Mouse (Mus musculus) skeletal muscle tissue, adult 2 months (tissue): Measurements from ENCODE around the gene Sat2.
"Not testable (repeated sequence)": the region's sequence is repeated elsewhere in the genome, so short reads cannot be mapped to it uniquely, and the experiment has no call there.

Experiments used
- DNase-seq: peaks from one replicate; pipeline ENCODE4 v3.0.0-alpha.2; 2012; ENCODE audit warnings: low read depth, low spot score

The Sat2 gene

GRCm38 (mm10) chr11:69600098-69600497 lies 21.7 kb upstream of the Sat2 start:
- DNase-seq, result peak; percentile 67

GRCm38 (mm10) chr11:69601768-69602167 lies 20.1 kb upstream of the Sat2 start:
- no peak for DNase-seq

GRCm38 (mm10) chr11:69603516-69603915 lies 18.3 kb upstream of the Sat2 start:
- DNase-seq, result no peak

- DNase-seq, result no peak
Measured at GRCm38 (mm10) chr11:69604347-69604746, 17.5 kb upstream of the Sat2 start.

GRCm38 (mm10) chr11:69604795-69605664 lies 16.8 kb upstream of the Sat2 start:
- DNase-seq, result no peak

- DNase-seq, result peak; percentile 88
Measured at GRCm38 (mm10) chr11:69605726-69606490, 15.9 kb upstream of the Sat2 start, which contains the start of gene Atp1b2. TSS of gene Atp1b2 (minus strand) at chr11:69605942.

- DNase-seq, result no peak
Measured at GRCm38 (mm10) chr11:69606491-69606795, 15.4 kb upstream of the Sat2 start.

- no peak for DNase-seq
Measured at GRCm38 (mm10) chr11:69606832-69607231, 15.0 kb upstream of the Sat2 start.

GRCm38 (mm10) chr11:69608525-69608924 lies 13.3 kb upstream of the Sat2 start:
- no peak for DNase-seq

- DNase-seq, result no peak
Measured at GRCm38 (mm10) chr11:69609416-69609815, 12.4 kb upstream of the Sat2 start.

GRCm38 (mm10) chr11:69610899-69611298 lies 10.9 kb upstream of the Sat2 start:
- DNase-seq, result no peak

- no peak for DNase-seq
Measured at GRCm38 (mm10) chr11:69613553-69614256, 8.1 kb upstream of the Sat2 start.

- not testable (repeated sequence) for DNase-seq
Measured at GRCm38 (mm10) chr11:69614257-69614588, 7.6 kb upstream of the Sat2 start.

- no peak for DNase-seq
Measured at GRCm38 (mm10) chr11:69616781-69617180, 5.0 kb upstream of the Sat2 start.

- no peak for DNase-seq
Measured at GRCm38 (mm10) chr11:69617805-69618204, 4.0 kb upstream of the Sat2 start, which contains the start of gene Shbg. TSS of gene Shbg (minus strand) at chr11:69617905.

- no peak for DNase-seq
Measured at GRCm38 (mm10) chr11:69620394-69621081, 1.3 kb upstream of the Sat2 start.

GRCm38 (mm10) chr11:69622406-69622805 lies 582 bp downstream of the Sat2 start:
- DNase-seq, result no peak

GRCm38 (mm10) chr11:69623006-69623405 lies 1.2 kb downstream of the Sat2 start:
- no peak for DNase-seq

- not testable (repeated sequence) for DNase-seq
Measured at GRCm38 (mm10) chr11:69624339-69624738, 2.5 kb downstream of the Sat2 start.

GRCm38 (mm10) chr11:69628286-69628685 lies 6.5 kb downstream of the Sat2 start:
- DNase-seq, result no peak

- no peak for DNase-seq
Measured at GRCm38 (mm10) chr11:69629802-69630201, 8.0 kb downstream of the Sat2 start.
